Mouse (Mus musculus) hindbrain, postnatal 0 days (tissue): ENCODE data around the gene Cux1. TPM values are rescaled to one million over a fixed set of nuclear protein-coding genes. Genes with fewer than 3 reads are reported as not detected.
A peak's percentile ranks its signal among the peaks of the same experiment; 100 is the strongest.

Experiments used
- ATAC-seq: fragments of 200-750 bp; cut with Nextera tagmentation; 2 replicates; pipeline ENCODE4 v1.8.0; 2017; ENCODE audit warnings: mild to moderate bottlenecking, moderate TSS enrichment, moderate library complexity
- DNase-seq: peaks from one replicate; pipeline ENCODE4 v3.0.0-alpha.2; 2015; ENCODE audit warnings: low spot score
- H3K27ac ChIP-seq: fragments of 300-500 bp; sonication (generic); 2 replicates; pipeline ENCODE4 v1.5.1; 2014; ENCODE audit warnings: mild to moderate bottlenecking
- H3K27me3 ChIP-seq: fragments of 300-500 bp; sonication (generic); 2 replicates; pipeline ENCODE4 v1.6.1; 2014; ENCODE audit warnings: low read length, mixed read lengths; ENCODE audit not compliant: insufficient read depth
- H3K36me3 ChIP-seq: fragments of 300-500 bp; sonication (generic); 2 replicates; pipeline ENCODE4 v1.6.1; 2014; ENCODE audit warnings: low read length, mixed read lengths; ENCODE audit not compliant: insufficient read depth
- H3K4me1 ChIP-seq: fragments of 300-500 bp; sonication (generic); 2 replicates; pipeline ENCODE4 v1.6.1; 2014; ENCODE audit warnings: antibody characterized with exemption, low read length, mixed read lengths; ENCODE audit not compliant: insufficient read depth
- H3K4me2 ChIP-seq: fragments of 300-500 bp; sonication (generic); 2 replicates; pipeline ENCODE4 v1.6.1; 2014; ENCODE audit warnings: low read depth, mild to moderate bottlenecking, low read length, moderate library complexity, mixed read lengths
- H3K4me3 ChIP-seq: fragments of 300-500 bp; sonication (generic); 2 replicates; pipeline ENCODE4 v1.5.1; 2014; ENCODE audit warnings: low read length
- H3K9ac ChIP-seq: fragments of 300-500 bp; sonication (generic); replicated peaks from 2 replicates; pipeline ENCODE4 v1.6.1; 2014; ENCODE audit warnings: mild to moderate bottlenecking, low read length, moderate library complexity, mixed read lengths
- H3K9me3 ChIP-seq: fragments of 300-500 bp; sonication (generic); 2 replicates; pipeline ENCODE4 v1.6.1; 2016; ENCODE audit warnings: low read length, mixed read lengths
- CTCF ChIP-seq: IDR thresholded peaks from 2 replicates; pipeline ENCODE4 v1.5.1; 2016; ENCODE audit warnings: antibody characterized with exemption, control low read depth, low read depth
- WGBS: fragments of 180-500 bp; shearing (Covaris S2); extraction: QIAGEN DNeasy Blood & Tissue Kit; methylation state at CpG from one replicate; pipeline ENCODE4 v1.1.7; 2014; 5-methylcytosine and 5-hydroxymethylcytosine counted together
- polyA plus RNA-seq: library from polyadenylated mRNA; unstranded; fragments of >200 nt; fragmentation: Nextera tagmentation; extraction: Ambion mirVana; gene quantifications from 2 replicates; pipeline ENCODE4 v1.2.1, GENCODE M21; 2015
- total RNA-seq: library from RNA; depleted of rRNA; stranded (reverse); fragments of >200 nt; gene quantifications from 2 replicates; pipeline ENCODE4 v1.2.3, GENCODE M21; 2014

Cux1 gene
- total and polyA plus RNA-seq, 2 experiments from 2014 or later: 86.3 to 137 TPM

GRCm38 (mm10) chr5:136375350-136375749 lies 191.9 kb downstream of the Cux1 start:
- no peak for TF ChIP-seq CTCF
- no peak for DNase-seq

GRCm38 (mm10) chr5:136372276-136372675 lies 195.0 kb downstream of the Cux1 start:
- H3K27ac ChIP-seq: no peak overlapping the region
- no peaks in the 10 kb centered on the region for H3K27me3 ChIP-seq
- peaks cover 8% of the 10 kb centered on the region; the same call in 1 of the 2 replicates for H3K36me3 ChIP-seq
- WGBS: 80% methylated on average over 3 of the region's 3 CpGs
- H3K9ac ChIP-seq: no peak overlapping the region
- no peak overlapping the region for H3K4me2 ChIP-seq
- ATAC-seq: no peak
- H3K4me3 ChIP-seq: no peak overlapping the region
- no peaks in the 10 kb centered on the region; the same call in 1 of the 2 replicates for H3K4me1 ChIP-seq
- H3K9me3 ChIP-seq: no peaks in the 10 kb centered on the region
- DNase-seq: no peak
- no peak for TF ChIP-seq CTCF

More at GRCm38 (mm10) chr5:136375350-136375749, 191.9 kb downstream of the Cux1 start:
- no peak overlapping the region for H3K9ac ChIP-seq
- no peak overlapping the region for H3K4me2 ChIP-seq
- H3K27me3 ChIP-seq: no peaks in the 10 kb centered on the region
- no peak for ATAC-seq
- no peaks in the 10 kb centered on the region; the same call in 1 of the 2 replicates for H3K36me3 ChIP-seq
- no peak overlapping the region for H3K4me3 ChIP-seq
- no peak overlapping the region for H3K27ac ChIP-seq
- WGBS: 47% methylated on average over 3 of the region's 3 CpGs
- no peaks in the 10 kb centered on the region; the same call in 1 of the 2 replicates for H3K4me1 ChIP-seq
- H3K9me3 ChIP-seq: no peaks in the 10 kb centered on the region

- DNase-seq (no peak), ATAC-seq (no peak)
- no peak overlapping the region for H3K4me2 ChIP-seq
- no peak overlapping the region for H3K9ac ChIP-seq
- no peaks in the 10 kb centered on the region for H3K9me3 ChIP-seq
- peaks cover 3% of the 10 kb centered on the region; the same call in 1 of the 2 replicates for H3K36me3 ChIP-seq
- no peaks in the 10 kb centered on the region for H3K4me1 ChIP-seq
- 36% methylated on average over 7 of the region's 7 CpGs for WGBS
- H3K4me3 ChIP-seq: no peak overlapping the region
- no peaks in the 10 kb centered on the region for H3K27me3 ChIP-seq
- H3K27ac ChIP-seq: no peak overlapping the region
- no peak for TF ChIP-seq CTCF
Measured at GRCm38 (mm10) chr5:136363421-136363820, 203.9 kb downstream of the Cux1 start.

- H3K36me3 ChIP-seq: peaks cover 3% of the 10 kb centered on the region; the same call in 1 of the 2 replicates
- WGBS: 92% methylated on average over 6 of the region's 6 CpGs
- H3K27me3 ChIP-seq: no peaks in the 10 kb centered on the region
- DNase-seq (no peak), ATAC-seq (no peak)
- no peak overlapping the region for H3K27ac ChIP-seq
- H3K4me3 ChIP-seq: no peak overlapping the region
- no peak overlapping the region for H3K9ac ChIP-seq
- H3K4me1 ChIP-seq: no peaks in the 10 kb centered on the region
- no peaks in the 10 kb centered on the region for H3K9me3 ChIP-seq
- no peak overlapping the region for H3K4me2 ChIP-seq
- TF ChIP-seq CTCF: no peak
Measured at GRCm38 (mm10) chr5:136362473-136363230, 204.6 kb downstream of the Cux1 start.

GRCm38 (mm10) chr5:136362021-136362420 lies 205.3 kb downstream of the Cux1 start:
- WGBS: 94% methylated on average over 5 of the region's 5 CpGs

GRCm38 (mm10) chr5:136357227-136357626 lies 210.1 kb downstream of the Cux1 start:
- no peaks in the 10 kb centered on the region for H3K27me3 ChIP-seq
- 41% methylated on average over 2 of the region's 2 CpGs for WGBS
- H3K4me2 ChIP-seq: no peak overlapping the region
- peaks cover 3% of the 10 kb centered on the region; the same call in 1 of the 2 replicates for H3K36me3 ChIP-seq
- no peak overlapping the region for H3K27ac ChIP-seq
- no peak overlapping the region for H3K9ac ChIP-seq
- TF ChIP-seq CTCF: no peak
- H3K4me3 ChIP-seq: no peak overlapping the region
- DNase-seq (no peak), ATAC-seq (0 out of 2 replicates have a peak, but pooled peaks have one; percentile 53)
- no peaks in the 10 kb centered on the region for H3K4me1 ChIP-seq
- no peaks in the 10 kb centered on the region for H3K9me3 ChIP-seq

More at GRCm38 (mm10) chr5:136362021-136362420, 205.3 kb downstream of the Cux1 start:
- Histone ChIP-seq H3K27me3 (no peaks in the 10 kb centered on the region), H3K9ac (no peak overlapping the region), H3K4me1 (no peaks in the 10 kb centered on the region), H3K4me2 (no peak overlapping the region), H3K27ac (no peak overlapping the region), H3K36me3 (peaks cover 3% of the 10 kb centered on the region; the same call in 1 of the 2 replicates), H3K9me3 (no peaks in the 10 kb centered on the region), H3K4me3 (no peak overlapping the region)
- no peak for ATAC-seq
- no peak for DNase-seq
- no peak for TF ChIP-seq CTCF
